Mouse (Mus musculus): Measurements from ENCODE around the gene Slc39a12.
A peak's percentile ranks its signal among the peaks of the same experiment; 100 is the strongest.

Gene Slc39a12

GRCm38 (mm10) chr2:14388162-14388561, at the start of gene Slc39a12:
Slc39a12 (plus strand) TSS chr2:14388316.
- DNase-seq, result no peak

- DNase-seq, result peak; percentile 94 to 95
Measured at GRCm38 (mm10) chr2:14341652-14342308, 46.3 kb upstream of the Slc39a12 start.

- DNase-seq, result peak; percentile 59 to 63
Measured at GRCm38 (mm10) chr2:14342309-14342839, 45.7 kb upstream of the Slc39a12 start.

- no peak for DNase-seq
Measured at GRCm38 (mm10) chr2:14388856-14389255, 740 bp downstream of the Slc39a12 start.

GRCm38 (mm10) chr2:14390900-14391299, 2.8 kb downstream of the Slc39a12 start:
- no peak for DNase-seq

- DNase-seq, result no peak
Measured at GRCm38 (mm10) chr2:14403000-14403399, 14.9 kb downstream of the Slc39a12 start.

- no peak for DNase-seq
Measured at GRCm38 (mm10) chr2:14428987-14429386, 40.9 kb downstream of the Slc39a12 start.

GRCm38 (mm10) chr2:14447322-14447721, 59.2 kb downstream of the Slc39a12 start:
- no peak for DNase-seq

GRCm38 (mm10) chr2:14450866-14451265, 62.8 kb downstream of the Slc39a12 start:
- no peak for DNase-seq

- DNase-seq, result peak; percentile 7 to 13
Measured at GRCm38 (mm10) chr2:14454946-14455631, 67.0 kb downstream of the Slc39a12 start.

GRCm38 (mm10) chr2:14464438-14464837, 76.3 kb downstream of the Slc39a12 start:
- DNase-seq, result peak; percentile 10 to 14

- no peak for DNase-seq
Measured at GRCm38 (mm10) chr2:14494132-14494531, 106.0 kb downstream of the Slc39a12 start.

- no peak for DNase-seq
Measured at GRCm38 (mm10) chr2:14496150-14496549, 108.0 kb downstream of the Slc39a12 start.

GRCm38 (mm10) chr2:14502482-14502881, 114.4 kb downstream of the Slc39a12 start:
- no peak for DNase-seq

- no peak for DNase-seq
Measured at GRCm38 (mm10) chr2:14518237-14518636, 130.1 kb downstream of the Slc39a12 start.

- DNase-seq, result no peak
Measured at GRCm38 (mm10) chr2:14534325-14535077, 146.4 kb downstream of the Slc39a12 start.

- no peak for DNase-seq
Measured at GRCm38 (mm10) chr2:14535246-14535671, 147.1 kb downstream of the Slc39a12 start.

GRCm38 (mm10) chr2:14537781-14538180, 149.7 kb downstream of the Slc39a12 start:
- no peak for DNase-seq

GRCm38 (mm10) chr2:14543355-14543754, 155.2 kb downstream of the Slc39a12 start:
- peak; percentile 27 to 44 for DNase-seq

- no peak for DNase-seq
Measured at GRCm38 (mm10) chr2:14543773-14544172, 155.7 kb downstream of the Slc39a12 start.

Measured in cerebellum, postnatal 10 days (tissue).